Mouse (Mus musculus) neural tube, embryonic 13.5 days (tissue): ENCODE measurements around the gene Zdhhc7. TPM values are rescaled to one million over a fixed set of nuclear protein-coding genes. Genes with fewer than 3 reads are reported as not detected.

ENCODE experiments used
- ATAC-seq: fragments of 200-750 bp; cut with Nextera tagmentation; 2 replicates; pipeline ENCODE4 v1.8.0; 2017; ENCODE audit warnings: low read depth, mild to moderate bottlenecking, moderate TSS enrichment, moderate library complexity
- H3K27ac ChIP-seq: fragments of 300-500 bp; sonication (generic); replicated peaks from 2 replicates; pipeline ENCODE4 v1.5.1; 2015; ENCODE audit warnings: moderate library complexity, mild to moderate bottlenecking, inconsistent platforms
- H3K27me3 ChIP-seq: fragments of 300-500 bp; sonication (generic); 2 replicates; pipeline ENCODE4 v1.6.1; 2015; ENCODE audit warnings: mild to moderate bottlenecking, inconsistent platforms
- H3K36me3 ChIP-seq: fragments of 300-500 bp; sonication (generic); 2 replicates; pipeline ENCODE4 v1.6.1; 2015; ENCODE audit warnings: mild to moderate bottlenecking, inconsistent platforms
- H3K4me1 ChIP-seq: fragments of 300-500 bp; sonication (generic); replicated peaks from 2 replicates; pipeline ENCODE4 v1.6.1; 2015; ENCODE audit warnings: inconsistent platforms
- H3K4me2 ChIP-seq: fragments of 300-500 bp; sonication (generic); 2 replicates; pipeline ENCODE4 v1.6.1; 2015; ENCODE audit warnings: inconsistent platforms, mild to moderate bottlenecking, moderate library complexity
- H3K4me3 ChIP-seq: fragments of 300-500 bp; sonication (generic); 2 replicates; pipeline ENCODE4 v1.5.1; 2015; ENCODE audit warnings: mild to moderate bottlenecking, inconsistent platforms
- H3K9ac ChIP-seq: fragments of 300-500 bp; sonication (generic); 2 replicates; pipeline ENCODE4 v1.6.1; 2015; ENCODE audit warnings: moderate library complexity, mild to moderate bottlenecking, inconsistent platforms
- H3K9me3 ChIP-seq: fragments of 300-500 bp; sonication (generic); 2 replicates; pipeline ENCODE4 v1.6.1; 2016; ENCODE audit warnings: inconsistent platforms
- WGBS: fragments of 180-500 bp; shearing (Covaris S2); methylation state at CpG from one replicate; pipeline ENCODE4 v1.1.7; 2015; 5-methylcytosine and 5-hydroxymethylcytosine counted together
- polyA plus RNA-seq: library from polyadenylated mRNA; unstranded; fragments of >200 nt; fragmentation: Nextera tagmentation; extraction: Ambion mirVana; gene quantifications from 2 replicates; pipeline ENCODE4 v1.2.1, GENCODE M21; 2015

Zdhhc7 gene
- polyA plus RNA-seq, 1 experiment from 2014 or later = 30.4 TPM

DNA sequence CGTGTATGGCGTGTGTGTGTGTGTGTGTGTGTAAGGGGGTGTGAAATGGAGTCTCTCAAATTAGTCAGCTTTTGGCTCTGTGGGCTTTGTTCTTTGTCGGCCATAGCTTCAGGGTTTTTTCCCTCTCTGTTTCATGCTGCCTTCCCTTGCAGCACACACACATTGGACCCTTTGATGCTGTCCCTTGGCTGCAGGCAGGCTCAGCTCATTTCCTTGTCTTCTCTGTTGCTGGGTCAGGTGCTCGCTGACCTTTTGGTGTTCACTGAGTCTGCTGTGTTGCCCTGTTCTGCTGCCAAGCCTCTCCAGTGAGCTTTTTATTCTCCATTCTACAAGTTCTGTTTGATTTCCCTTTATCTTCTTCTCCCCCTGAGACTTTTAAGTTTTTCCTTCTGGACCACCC lies 28.3 kb upstream of the Zdhhc7 start:
- H3K27ac ChIP-seq = no peak overlapping the region
- ATAC-seq = no peak
- no peak overlapping the region for H3K4me3 ChIP-seq
- no peaks in the 10 kb centered on the region for H3K9me3 ChIP-seq
- H3K4me2 ChIP-seq = no peak overlapping the region
- no peaks in the 10 kb centered on the region for H3K36me3 ChIP-seq
- WGBS = 63% methylated on average over 4 of the region's 4 CpGs
- H3K9ac ChIP-seq = no peak overlapping the region
- no peaks in the 10 kb centered on the region for H3K27me3 ChIP-seq
- H3K4me1 ChIP-seq = peaks cover 30% of the 10 kb centered on the region

DNA sequence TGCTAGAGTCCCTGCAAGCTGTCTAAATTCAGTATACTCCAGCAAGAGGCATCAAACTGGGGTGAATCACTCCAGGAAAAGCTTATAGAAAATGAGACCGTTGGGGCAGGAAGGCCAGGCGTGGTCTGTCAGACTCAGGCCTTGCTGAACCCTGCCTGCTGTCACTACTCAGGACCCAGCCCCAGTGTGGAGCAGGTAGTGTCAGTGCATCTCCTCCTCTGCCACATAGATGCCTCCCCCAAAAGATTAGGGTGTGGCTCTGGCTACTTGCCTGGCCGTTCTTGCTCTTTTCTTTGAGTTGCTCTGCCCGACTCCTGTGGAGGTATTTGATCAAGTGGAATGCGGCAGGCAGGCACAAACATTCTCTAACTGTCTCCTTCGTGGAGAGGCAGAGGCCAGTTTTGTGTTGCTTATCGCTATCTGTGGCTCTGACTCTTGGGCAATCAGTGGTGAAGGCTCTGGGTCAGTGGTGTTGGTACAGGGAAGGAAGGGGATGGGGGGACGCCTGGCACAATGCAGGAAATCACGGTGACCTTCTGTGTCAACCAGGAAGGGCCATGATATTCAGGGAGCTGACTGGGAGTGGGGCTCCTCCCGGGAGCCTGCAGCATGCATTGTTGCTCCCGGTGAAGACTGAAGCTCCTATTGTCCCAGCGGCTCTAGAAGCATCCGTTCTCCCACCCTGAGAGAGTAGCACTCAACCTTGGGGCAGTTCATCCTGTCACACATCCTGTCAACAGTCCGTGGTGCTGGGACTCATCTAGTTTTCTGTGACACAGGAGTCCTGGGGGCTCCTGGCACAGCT lies 25.3 kb upstream of the Zdhhc7 start:
- WGBS = 36% methylated on average over 14 of the region's 14 CpGs
- no peak overlapping the region for H3K4me3 ChIP-seq
- no peaks in the 10 kb centered on the region for H3K27me3 ChIP-seq
- no peak overlapping the region for H3K4me2 ChIP-seq
- peaks cover 43% of the 10 kb centered on the region for H3K4me1 ChIP-seq
- no peak overlapping the region; the same call in 1 of the 2 replicates for H3K9ac ChIP-seq
- no peak for ATAC-seq
- H3K9me3 ChIP-seq = no peaks in the 10 kb centered on the region
- H3K27ac ChIP-seq = peak overlapping the region; percentile 29; the same call in 1 of the 2 replicates
- no peaks in the 10 kb centered on the region for H3K36me3 ChIP-seq

DNA sequence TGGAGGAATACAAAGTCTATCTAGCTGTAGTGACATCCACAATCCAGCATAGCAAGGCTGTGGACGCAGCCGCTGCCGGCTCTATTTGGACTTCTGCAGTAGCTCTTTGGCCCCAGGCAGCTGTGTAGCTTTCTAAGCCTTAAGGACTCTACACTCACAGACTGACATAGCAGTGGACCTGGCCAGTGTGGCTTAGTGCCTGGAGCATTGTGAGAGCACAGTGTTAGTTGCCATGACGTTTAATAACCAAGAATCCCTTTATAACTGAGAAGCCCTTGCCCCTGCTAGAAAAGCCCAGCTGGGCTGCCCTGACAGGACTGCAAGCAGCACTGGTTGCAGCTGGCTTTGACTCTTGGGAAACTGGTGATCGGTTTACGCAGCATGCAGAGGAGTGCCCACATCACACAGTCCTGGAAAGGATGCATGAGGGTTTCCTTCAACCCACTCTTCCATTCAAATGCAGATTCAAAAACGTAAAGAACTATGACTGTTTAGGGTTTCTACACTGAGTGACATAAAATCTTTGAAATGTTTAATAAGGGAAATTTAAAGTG lies 23.6 kb upstream of the Zdhhc7 start:
- H3K4me3 ChIP-seq = no peak overlapping the region
- H3K9ac ChIP-seq = peak overlapping the region; percentile 41
- no peaks in the 10 kb centered on the region for H3K27me3 ChIP-seq
- H3K36me3 ChIP-seq = no peaks in the 10 kb centered on the region
- no peak overlapping the region for H3K4me2 ChIP-seq
- H3K27ac ChIP-seq = no peak overlapping the region; the same call in 1 of the 2 replicates
- WGBS = 43% methylated on average over 7 of the region's 7 CpGs
- no peak; the same call in 1 of the 2 replicates for ATAC-seq
- peaks cover 47% of the 10 kb centered on the region for H3K4me1 ChIP-seq
- no peaks in the 10 kb centered on the region for H3K9me3 ChIP-seq

DNA sequence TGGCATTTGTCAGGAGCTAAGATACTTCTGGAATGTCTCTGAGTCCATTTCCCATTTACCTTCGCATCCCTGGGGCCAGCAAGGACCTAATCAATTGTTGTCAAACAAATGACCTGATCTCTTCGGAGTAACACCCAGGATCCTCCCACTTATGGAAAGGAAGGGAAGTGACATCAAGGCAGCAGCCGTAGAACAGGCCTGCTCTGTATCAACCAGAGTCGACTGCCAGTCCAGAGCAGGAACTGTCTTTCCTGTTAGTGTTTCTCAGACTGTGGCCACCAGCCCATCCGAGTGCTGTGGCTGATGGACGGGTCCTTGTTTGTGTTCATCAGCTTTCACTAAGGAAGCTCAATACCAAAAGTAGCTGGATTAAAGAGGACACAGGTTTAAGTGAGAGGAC lies 23.0 kb upstream of the Zdhhc7 start:
- Histone ChIP-seq H3K4me3 (no peak overlapping the region), H3K27ac (no peak overlapping the region), H3K4me1 (peaks cover 42% of the 10 kb centered on the region), H3K9me3 (no peaks in the 10 kb centered on the region), H3K9ac (peak overlapping the region; percentile 41; the same call in 1 of the 2 replicates), H3K27me3 (no peaks in the 10 kb centered on the region), H3K36me3 (no peaks in the 10 kb centered on the region), H3K4me2 (no peak overlapping the region)
- 58% methylated on average over 6 of the region's 6 CpGs for WGBS
- no peak for ATAC-seq

DNA sequence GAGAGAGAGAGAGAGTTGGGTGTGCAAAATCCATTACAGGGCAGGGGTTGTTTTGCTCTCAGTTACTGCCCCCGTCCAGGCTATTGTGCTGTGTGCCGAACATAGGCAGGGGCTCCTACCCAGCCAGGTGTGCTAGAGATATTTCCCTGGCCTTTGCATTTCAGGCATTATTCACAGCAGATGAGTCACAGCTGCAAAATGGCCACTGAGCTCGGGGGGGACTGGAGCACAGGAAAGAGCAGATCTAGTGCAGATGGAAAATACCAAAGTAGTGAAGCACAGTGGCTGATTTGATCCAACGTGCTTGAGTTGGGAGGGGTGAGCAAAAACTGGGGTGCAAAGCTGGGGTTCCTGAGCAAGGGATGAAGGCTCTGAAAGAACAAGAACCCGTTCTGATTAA lies 19.7 kb upstream of the Zdhhc7 start:
- no peak for ATAC-seq
- H3K4me2 ChIP-seq = no peak overlapping the region

DNA sequence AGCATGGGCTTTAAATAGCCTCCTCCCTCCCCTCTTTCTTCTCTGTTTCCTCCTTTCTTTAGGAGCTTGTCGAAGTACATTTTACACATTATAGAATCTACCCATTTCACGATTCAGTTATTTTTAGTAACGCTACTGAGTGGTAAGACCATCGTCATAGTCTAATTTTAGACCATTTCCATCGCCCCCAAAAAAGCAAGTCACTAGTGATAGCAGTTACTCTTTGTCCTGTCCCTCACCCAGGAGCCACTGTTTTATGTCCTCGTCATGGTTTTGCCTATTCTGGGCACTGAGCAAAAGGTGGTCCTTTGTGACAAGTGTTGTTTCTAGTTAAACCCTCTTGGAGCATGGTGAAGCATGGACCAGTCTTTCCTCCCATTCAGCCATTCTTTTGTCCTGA lies 18.6 kb upstream of the Zdhhc7 start:
- no peak overlapping the region for H3K27ac ChIP-seq
- peaks cover 26% of the 10 kb centered on the region for H3K4me1 ChIP-seq
- peaks cover 19% of the 10 kb centered on the region for H3K27me3 ChIP-seq
- WGBS = 82% methylated on average over 6 of the region's 6 CpGs
- no peaks in the 10 kb centered on the region for H3K36me3 ChIP-seq
- H3K9me3 ChIP-seq = no peaks in the 10 kb centered on the region
- H3K4me2 ChIP-seq = no peak overlapping the region
- ATAC-seq = no peak
- H3K4me3 ChIP-seq = no peak overlapping the region
- H3K9ac ChIP-seq = no peak overlapping the region

More for the DNA sequence above, 19.7 kb upstream of the Zdhhc7 start:
- Histone ChIP-seq H3K4me3 (no peak overlapping the region), H3K36me3 (no peaks in the 10 kb centered on the region), H3K27me3 (peaks cover 9% of the 10 kb centered on the region), H3K27ac (no peak overlapping the region), H3K4me1 (peaks cover 29% of the 10 kb centered on the region), H3K9me3 (no peaks in the 10 kb centered on the region), H3K9ac (no peak overlapping the region)
- WGBS = 65% methylated on average over 5 of the region's 5 CpGs

DNA sequence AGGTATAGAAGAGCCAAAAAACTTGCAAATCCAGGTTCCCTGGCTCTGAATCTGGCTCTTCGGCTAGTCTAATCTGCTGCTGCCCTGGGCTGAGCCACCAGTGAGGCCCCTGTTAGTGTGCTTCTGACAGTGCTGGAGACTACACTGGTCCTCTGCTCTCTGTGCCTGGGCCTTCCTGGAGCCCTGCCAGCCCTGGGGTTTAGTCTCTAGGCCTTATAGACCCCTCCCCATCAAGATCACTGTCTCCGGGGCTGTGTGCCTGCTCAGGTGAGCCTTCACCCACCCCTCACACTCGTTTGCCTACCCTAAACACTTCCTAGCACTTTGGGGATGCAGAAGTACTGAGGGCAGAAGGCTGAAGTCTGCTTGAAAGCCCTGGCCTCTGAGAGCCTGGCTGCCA lies 18.1 kb upstream of the Zdhhc7 start:
- WGBS = 70% methylated on average over 3 of the region's 3 CpGs

DNA sequence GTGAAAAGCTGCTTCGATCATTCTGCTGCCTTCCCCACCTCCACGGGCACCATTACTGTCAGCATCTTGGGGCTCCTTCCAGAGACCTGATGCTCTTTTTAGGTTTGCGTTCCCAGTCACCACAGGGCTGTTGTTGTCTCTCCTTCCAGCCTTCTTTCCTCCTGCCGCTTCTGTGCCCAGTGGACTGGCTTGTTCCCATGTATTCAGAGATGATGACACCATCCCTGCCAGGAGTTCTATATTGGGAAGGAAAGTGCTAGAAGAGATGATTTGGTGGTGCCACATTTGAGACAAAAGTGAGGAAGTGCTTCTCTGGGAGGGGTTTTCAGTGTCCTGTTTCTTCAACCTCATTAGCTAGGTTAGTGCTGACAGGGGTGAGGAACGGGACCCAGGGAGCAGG lies 17.6 kb upstream of the Zdhhc7 start:
- Histone ChIP-seq H3K4me3 (no peak overlapping the region), H3K4me2 (no peak overlapping the region), H3K36me3 (no peaks in the 10 kb centered on the region), H3K9ac (no peak overlapping the region), H3K27ac (no peak overlapping the region), H3K4me1 (peaks cover 22% of the 10 kb centered on the region), H3K9me3 (no peaks in the 10 kb centered on the region), H3K27me3 (peaks cover 20% of the 10 kb centered on the region)
- no peak for ATAC-seq
- WGBS = 82% methylated on average over 5 of the region's 5 CpGs

More for the DNA sequence above, 18.1 kb upstream of the Zdhhc7 start:
- peaks cover 26% of the 10 kb centered on the region for H3K4me1 ChIP-seq
- no peak overlapping the region for H3K27ac ChIP-seq
- H3K9ac ChIP-seq = no peak overlapping the region
- peaks cover 20% of the 10 kb centered on the region for H3K27me3 ChIP-seq
- H3K36me3 ChIP-seq = no peaks in the 10 kb centered on the region
- no peak overlapping the region for H3K4me2 ChIP-seq
- no peak for ATAC-seq
- H3K9me3 ChIP-seq = no peaks in the 10 kb centered on the region
- no peak overlapping the region for H3K4me3 ChIP-seq

DNA sequence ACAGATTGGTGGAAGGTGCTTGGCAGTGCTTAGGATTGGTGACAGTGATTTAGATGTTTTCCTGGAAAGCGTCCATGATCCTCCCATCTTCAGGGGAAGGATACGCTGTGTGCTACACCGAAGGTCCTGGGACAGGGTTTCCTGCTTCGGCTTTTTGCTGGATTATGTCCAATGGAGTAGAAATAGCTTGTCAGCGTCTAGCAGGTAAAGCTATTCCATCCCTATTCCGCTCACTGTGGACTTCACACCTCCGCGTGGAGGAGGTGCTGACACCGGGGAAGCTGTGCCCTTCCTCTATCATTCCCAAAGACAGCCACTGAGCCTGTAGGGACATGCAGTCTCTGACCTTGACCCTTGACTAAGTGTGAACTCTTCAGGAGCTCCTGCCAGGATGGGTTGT lies 16.9 kb upstream of the Zdhhc7 start:
- Histone ChIP-seq H3K27ac (no peak overlapping the region), H3K36me3 (no peaks in the 10 kb centered on the region), H3K4me1 (peaks cover 26% of the 10 kb centered on the region), H3K9me3 (no peaks in the 10 kb centered on the region), H3K4me2 (no peak overlapping the region), H3K9ac (no peak overlapping the region), H3K27me3 (peaks cover 20% of the 10 kb centered on the region), H3K4me3 (no peak overlapping the region)
- WGBS = 82% methylated on average over 9 of the region's 9 CpGs
- ATAC-seq = no peak

DNA sequence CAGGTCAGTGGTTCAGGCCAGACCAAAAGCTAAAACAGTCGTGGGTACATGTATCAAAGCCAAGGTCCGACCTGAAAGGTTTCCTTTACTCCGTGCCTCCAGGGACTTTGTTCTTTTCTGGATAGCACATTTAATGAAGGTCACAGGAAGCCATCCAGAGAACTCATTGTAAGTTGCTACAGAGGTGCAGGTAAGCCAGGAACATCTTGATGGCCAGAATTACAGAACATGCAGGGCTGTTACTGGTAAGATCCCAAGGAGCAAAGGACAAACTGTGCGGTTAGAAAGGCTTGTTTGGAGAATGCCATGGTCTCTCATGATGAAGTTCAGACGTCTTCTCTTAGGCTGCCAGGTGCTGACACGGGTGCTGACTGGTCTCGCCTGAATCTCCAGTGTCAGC lies 15.3 kb upstream of the Zdhhc7 start:
- 72% methylated on average over 7 of the region's 7 CpGs for WGBS
- H3K9me3 ChIP-seq = no peaks in the 10 kb centered on the region
- H3K36me3 ChIP-seq = no peaks in the 10 kb centered on the region
- H3K27me3 ChIP-seq = peaks cover 20% of the 10 kb centered on the region
- no peak overlapping the region for H3K4me2 ChIP-seq
- no peak overlapping the region for H3K9ac ChIP-seq
- H3K4me3 ChIP-seq = no peak overlapping the region
- H3K4me1 ChIP-seq = peaks cover 25% of the 10 kb centered on the region
- ATAC-seq = no peak
- no peak overlapping the region for H3K27ac ChIP-seq

DNA sequence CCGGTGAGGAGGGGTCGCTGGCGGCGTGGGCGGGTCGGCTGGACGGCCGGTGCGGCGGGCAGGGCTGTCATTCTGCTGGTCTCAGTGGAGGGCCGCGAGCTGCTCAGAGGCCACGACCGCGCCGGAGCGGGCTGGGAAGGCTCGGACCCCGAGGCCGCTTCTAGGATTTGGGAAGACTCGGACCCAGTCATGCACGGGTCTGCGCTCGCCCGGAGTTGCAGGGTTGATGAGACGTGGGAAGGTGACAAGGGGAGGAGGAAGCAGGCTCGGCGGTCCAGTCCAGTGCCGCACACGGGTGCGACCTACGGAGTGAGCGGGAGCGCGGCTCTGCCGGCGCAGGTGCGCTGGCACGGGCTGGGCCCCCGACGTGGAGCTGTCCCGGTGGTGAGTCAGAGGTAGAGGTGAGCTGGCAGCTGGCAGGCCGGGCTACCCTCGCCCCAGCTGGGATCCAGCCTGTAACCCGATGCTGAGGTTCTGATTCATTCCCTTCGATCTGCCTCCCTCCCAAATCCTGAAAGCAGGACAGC lies 13.1 kb upstream of the Zdhhc7 start:
- peak overlapping the region; percentile 77 for H3K4me2 ChIP-seq
- H3K36me3 ChIP-seq = no peaks in the 10 kb centered on the region
- H3K9ac ChIP-seq = peak overlapping the region; percentile 89
- H3K4me3 ChIP-seq = peak overlapping the region; percentile 72
- H3K27ac ChIP-seq = peak overlapping the region; percentile 77
- no peaks in the 10 kb centered on the region for H3K9me3 ChIP-seq
- ATAC-seq = peak; percentile 55
- H3K4me1 ChIP-seq = peaks cover 20% of the 10 kb centered on the region
- 2% methylated on average over 46 of the region's 46 CpGs for WGBS
- peaks cover 20% of the 10 kb centered on the region for H3K27me3 ChIP-seq

DNA sequence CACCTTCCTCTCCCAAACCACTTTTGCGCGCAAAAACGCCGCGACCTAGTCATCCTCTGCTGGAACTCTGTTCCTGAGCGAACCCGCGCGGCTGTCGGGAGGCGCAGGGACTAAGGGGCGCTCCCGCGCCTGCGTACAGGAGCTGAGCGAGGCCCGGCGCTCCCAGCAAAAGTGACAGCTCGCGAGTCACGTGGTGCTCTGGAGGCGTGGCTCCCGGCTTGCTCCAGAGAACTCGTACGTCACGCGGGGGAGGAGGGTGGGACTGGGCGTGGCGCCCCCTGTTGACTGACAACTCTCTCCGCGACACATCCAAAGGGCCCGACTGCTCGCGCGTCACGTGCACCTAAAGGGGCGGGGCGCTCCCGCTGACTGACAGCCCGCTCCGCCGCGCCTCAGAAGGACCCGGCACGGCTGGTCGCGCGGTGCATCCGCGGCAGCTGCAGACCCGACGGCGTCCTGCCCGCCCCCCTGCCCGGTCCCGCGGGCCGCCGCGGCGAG lies 12.5 kb upstream of the Zdhhc7 start, which contains the start of gene 6430548M08Rik:
Gene 6430548M08Rik (plus strand): TSS at position 395 of the 498 bp plus-strand sequence.
- Histone ChIP-seq H3K27me3 (peaks cover 20% of the 10 kb centered on the region), H3K4me3 (peak within 1 kb of the TSS; percentile 72), H3K36me3 (no peaks in the 10 kb centered on the region), H3K9ac (peak within 1 kb of the TSS; percentile 89), H3K4me1 (peaks cover 20% of the 10 kb centered on the region), H3K4me2 (peak within 1 kb of the TSS; percentile 78), H3K9me3 (no peaks in the 10 kb centered on the region), H3K27ac (peak within 1 kb of the TSS; percentile 90)
- ATAC-seq = peak; percentile 96
- WGBS = under 1% methylated on average over 61 of the region's 61 CpGs
